Mouse (Mus musculus) MEL (cell line): ENCODE data around the gene Sfn. TPM values are rescaled to one million over a fixed set of nuclear protein-coding genes. Genes with fewer than 3 reads are reported as not detected.

Experiments
- DNase-seq: peaks from one replicate; pipeline ENCODE4 v3.0.0; 2011; ENCODE audit warnings: low read depth, low spot score
- H3K27ac ChIP-seq: 2 replicates; pipeline ENCODE4 v1.5.1; 2012; ENCODE audit warnings: low read depth, mild to moderate bottlenecking, control low read depth, low read length, moderate library complexity; ENCODE audit not compliant: control insufficient read depth
- H3K27me3 ChIP-seq, 2 experiments: fragments of 150-350 bp in 1 of 2; sonication (generic) in 1 of 2; 2 replicates each; pipeline ENCODE4 v1.6.1; 2012; ENCODE audit warnings: low read length in 2 of 2, mild to moderate bottlenecking in 2 of 2, improper control_type of control experiment in 1 of 2, moderate library complexity in 1 of 2; ENCODE audit not compliant: insufficient read depth in 2 of 2, control insufficient read depth in 1 of 2
- H3K36me3 ChIP-seq, 2 experiments: 2 replicates each; pipeline ENCODE4 v1.6.1; 2012 to 2014; ENCODE audit warnings: low read length in 2 of 2, improper control_type of control experiment in 1 of 2, inconsistent platforms in 1 of 2, mild to moderate bottlenecking in 1 of 2; ENCODE audit not compliant: insufficient read depth in 2 of 2, control insufficient read depth in 1 of 2
- H3K4me1 ChIP-seq, 2 experiments: fragments of 150-350 bp in 1 of 2; sonication (generic) in 1 of 2; 2 replicates each; pipeline ENCODE4 v1.6.1; 2012; ENCODE audit warnings: low read length in 2 of 2, improper control_type of control experiment in 1 of 2, mild to moderate bottlenecking in 1 of 2; ENCODE audit not compliant: insufficient read depth in 2 of 2, control insufficient read depth in 1 of 2
- H3K4me3 ChIP-seq, 2 experiments: fragments of 150-350 bp in 1 of 2; sonication (generic) in 1 of 2; 2 replicates each; pipeline ENCODE4 v1.5.1; 2012; ENCODE audit warnings: low read depth in 2 of 2, low read length in 2 of 2, mild to moderate bottlenecking in 2 of 2, moderate library complexity in 2 of 2, control low read depth in 1 of 2, improper control_type of control experiment in 1 of 2; ENCODE audit not compliant: control insufficient read depth in 1 of 2, insufficient read depth in 1 of 2
- H3K79me2 ChIP-seq: 2 replicates; pipeline ENCODE4 v1.6.1; 2012; ENCODE audit warnings: mild to moderate bottlenecking, low read length, moderate library complexity; ENCODE audit not compliant: control insufficient read depth, poor library complexity, insufficient read depth
- H3K9ac ChIP-seq: 2 replicates; pipeline ENCODE4 v1.6.1; 2012; ENCODE audit warnings: low read depth, mild to moderate bottlenecking, control low read depth, low read length, moderate library complexity; ENCODE audit not compliant: control insufficient read depth, poor library complexity, severe bottlenecking
- H3K9me3 ChIP-seq: fragments of 150-350 bp; sonication (generic); replicated peaks from 2 replicates; pipeline ENCODE4 v1.6.1; 2012; ENCODE audit warnings: mild to moderate bottlenecking, low read length, improper control_type of control experiment, moderate library complexity; ENCODE audit not compliant: insufficient read depth
- BHLHE40 ChIP-seq: IDR thresholded peaks from 2 replicates; pipeline ENCODE4 v1.6.1; 2012; ENCODE audit warnings: low read depth, mild to moderate bottlenecking, inconsistent platforms, low read length, improper control_type of control experiment, borderline replicate concordance
- CHD1 ChIP-seq: IDR thresholded peaks from 2 replicates; pipeline ENCODE4 v1.6.1; 2012; ENCODE audit warnings: low read depth, mild to moderate bottlenecking, inconsistent platforms, low read length, improper control_type of control experiment
- CHD2 ChIP-seq: IDR thresholded peaks from 2 replicates; pipeline ENCODE4 v1.6.1; 2011; ENCODE audit warnings: low read length, improper control_type of control experiment
- CTCF ChIP-seq, 3 experiments: IDR thresholded peaks in 2 of 3; conservative IDR thresholded peaks in 1 of 3; 2 replicates each; pipeline ENCODE4 v1.5.1; 2011 to 2012; ENCODE audit warnings: low read length in 3 of 3, low read depth in 2 of 3, mild to moderate bottlenecking in 2 of 3, improper control_type of control experiment in 1 of 3, inconsistent platforms in 1 of 3, mixed read lengths in 1 of 3, moderate library complexity in 1 of 3; ENCODE audit not compliant: control insufficient read depth in 1 of 3, insufficient read depth in 1 of 3, poor library complexity in 1 of 3, severe bottlenecking in 1 of 3
- E2F4 ChIP-seq: IDR thresholded peaks from 2 replicates; pipeline ENCODE4 v1.6.1; 2011; ENCODE audit warnings: low read depth, low read length, improper control_type of control experiment, borderline replicate concordance
- ELF1 ChIP-seq: IDR thresholded peaks from 2 replicates; pipeline ENCODE4 v1.6.1; 2014; ENCODE audit warnings: low read depth, mild to moderate bottlenecking, inconsistent platforms, low read length, improper control_type of control experiment, moderate library complexity
- EP300 ChIP-seq, 2 experiments: IDR thresholded peaks; 2 replicates each; pipeline ENCODE4 v1.6.1; 2011; ENCODE audit warnings: improper control_type of control experiment in 2 of 2, low read length in 2 of 2, low read depth in 1 of 2, mild to moderate bottlenecking in 1 of 2
- ETS1 ChIP-seq: IDR thresholded peaks from 2 replicates; pipeline ENCODE4 v1.6.1; 2012; ENCODE audit warnings: low read depth, mild to moderate bottlenecking, inconsistent platforms, low read length, improper control_type of control experiment, moderate library complexity
- GABPA ChIP-seq: IDR thresholded peaks from 2 replicates; pipeline ENCODE4 v1.6.1; 2012; ENCODE audit warnings: low read depth, mild to moderate bottlenecking, inconsistent platforms, low read length, improper control_type of control experiment, moderate library complexity
- JUND ChIP-seq: IDR thresholded peaks from 2 replicates; pipeline ENCODE4 v1.6.1; 2011; ENCODE audit warnings: low read depth, mild to moderate bottlenecking, improper control_type of control experiment, low read length
- KAT2A ChIP-seq: conservative IDR thresholded peaks from 2 replicates; pipeline ENCODE4 v1.6.1; 2012; ENCODE audit warnings: low read depth, low read length, improper control_type of control experiment, inconsistent platforms
- MAZ ChIP-seq: IDR thresholded peaks from 2 replicates; pipeline ENCODE4 v1.6.1; 2012; ENCODE audit warnings: low read depth, mild to moderate bottlenecking, inconsistent platforms, low read length, improper control_type of control experiment
- MEF2A ChIP-seq: IDR thresholded peaks from 2 replicates; pipeline ENCODE4 v1.6.1; 2014; ENCODE audit warnings: low read depth, mild to moderate bottlenecking, inconsistent platforms, low read length, improper control_type of control experiment; ENCODE audit not compliant: poor library complexity, insufficient replicate concordance, severe bottlenecking; ENCODE audit errors: extremely low read depth
- MXI1 ChIP-seq: IDR thresholded peaks from 2 replicates; pipeline ENCODE4 v1.6.1; 2011; ENCODE audit warnings: mild to moderate bottlenecking, low read depth, low read length, improper control_type of control experiment
- MYC ChIP-seq: IDR thresholded peaks from 2 replicates; pipeline ENCODE4 v1.6.1; 2011; ENCODE audit warnings: low read depth, mild to moderate bottlenecking, low read length, improper control_type of control experiment, moderate library complexity
- POLR2A ChIP-seq, 2 experiments: IDR thresholded peaks; 2 replicates each; pipeline ENCODE4 v1.6.1; 2011 to 2012; ENCODE audit warnings: low read length in 2 of 2, mild to moderate bottlenecking in 2 of 2, control low read depth in 1 of 2, improper control_type of control experiment in 1 of 2, low read depth in 1 of 2, moderate library complexity in 1 of 2; ENCODE audit not compliant: control insufficient read depth in 1 of 2, insufficient read depth in 1 of 2, poor library complexity in 1 of 2
- POLR2AphosphoS2 ChIP-seq: IDR thresholded peaks from 2 replicates; pipeline ENCODE4 v1.6.1; 2011; ENCODE audit warnings: low read length, improper control_type of control experiment
- TBP ChIP-seq: IDR thresholded peaks from 2 replicates; pipeline ENCODE4 v1.8.0; 2011; ENCODE audit warnings: low read depth, low read length, improper control_type of control experiment
- UBTF ChIP-seq: IDR thresholded peaks from 2 replicates; pipeline ENCODE4 v1.6.1; 2012; ENCODE audit warnings: low read depth, mild to moderate bottlenecking, inconsistent platforms, low read length, improper control_type of control experiment, moderate library complexity, borderline replicate concordance; ENCODE audit not compliant: insufficient read depth
- USF2 ChIP-seq, 2 experiments: IDR thresholded peaks; 2 replicates each; pipeline ENCODE4 v1.6.1; 2011 to 2012; ENCODE audit warnings: improper control_type of control experiment in 2 of 2, low read length in 2 of 2, borderline replicate concordance in 1 of 2, inconsistent platforms in 1 of 2, low read depth in 1 of 2, mild to moderate bottlenecking in 1 of 2; ENCODE audit not compliant: insufficient read depth in 1 of 2
- ZKSCAN1 ChIP-seq: IDR thresholded peaks from 2 replicates; pipeline ENCODE4 v1.6.1; 2012; ENCODE audit warnings: low read depth, mild to moderate bottlenecking, inconsistent platforms, low read length, improper control_type of control experiment, moderate library complexity
- polyA plus RNA-seq, 2 experiments: library from polyadenylated mRNA; stranded (reverse) in 1 of 2; unstranded in 1 of 2; fragments of >175 nt in 1 of 2; fragments of >200 nt in 1 of 2; gene quantifications; 2 replicates each; pipeline versions ENCODE4 v1.2.1 to v1.2.4; 2012; ENCODE audit warnings: low replicate concordance in 2 of 2, low read depth in 1 of 2; ENCODE audit not compliant: insufficient read length in 2 of 2, insufficient read depth in 1 of 2, missing spikeins in 1 of 2
- total RNA-seq: library from RNA; depleted of rRNA; stranded (reverse); fragments of 300-350 nt; gene quantifications from 2 replicates; pipeline ENCODE4 v1.2.3, GENCODE M21; 2012

The Sfn gene
- total and polyA plus RNA-seq, 3 experiments: 0.12 to 0.19 TPM; not detected in 1

- DNase-seq: peak; percentile 54
- TF ChIP-seq ZKSCAN1 (no peak), USF2 (IDR thresholded peaks at IDR 0.05; ENCODE audit: borderline replicate concordance in 1 of 2, insufficient read depth in 1 of 2, low read depth in 1 of 2, low read length in 2 of 2) (no peak), UBTF (0 out of 2 replicates have a peak, but pooled peaks have one; percentile 76), ELF1 (0 out of 2 replicates have a peak, but pooled peaks have one; percentile 15)
- TF ChIP-seq, all 39 proteins: peak for 2
- peak overlapping the region; percentile 78 to 98 for H3K4me3 ChIP-seq
- H3K36me3 ChIP-seq: peaks cover 0 to 6% of the 10 kb centered on the region in 2 experiments; a peak in 2 of 4 replicates
- no peaks in the 10 kb centered on the region for H3K27me3 ChIP-seq
- H3K9ac ChIP-seq: peak overlapping the region; percentile 89
- H3K4me1 ChIP-seq: peaks cover 3 to 15% of the 10 kb centered on the region in 2 experiments; a peak in 3 of 4 replicates
- peaks cover 8% of the 10 kb centered on the region for H3K79me2 ChIP-seq
- peak overlapping the region; percentile 23 for H3K27ac ChIP-seq
- H3K9me3 ChIP-seq: no peaks in the 10 kb centered on the region
Measured at GRCm38 (mm10) chr4:133632483-133633327, 30.7 kb upstream of the Sfn start.

GRCm38 (mm10) chr4:133631769-133632411 lies 29.9 kb upstream of the Sfn start:
- DNase-seq: peak; percentile 49
- peak overlapping the region; percentile 89 for H3K9ac ChIP-seq
- peaks cover 8% of the 10 kb centered on the region for H3K79me2 ChIP-seq
- peaks cover 0 to 6% of the 10 kb centered on the region in 2 experiments; a peak in 2 of 4 replicates for H3K36me3 ChIP-seq
- TF ChIP-seq GABPA (no peak), JUND (no peak), TBP (no peak), UBTF (no peak), POLR2A (IDR thresholded peaks at IDR 0.05; ENCODE audit: control insufficient read depth in 1 of 2, insufficient read depth in 1 of 2, low read depth in 1 of 2, low read length in 2 of 2, poor library complexity in 1 of 2) (no peak), BHLHE40 (no peak), MAZ (no peak), MYC (no peak), ETS1 (no peak), KAT2A (no peak), POLR2AphosphoS2 (no peak), CHD2 (no peak), CHD1 (no peak), EP300 (IDR thresholded peaks at IDR 0.05; ENCODE audit: low read depth in 1 of 2, low read length in 2 of 2) (no peak), E2F4 (no peak), MXI1 (no peak; the same call in 1 of the 2 replicates), CTCF (IDR thresholded peaks at IDR 0.05 in 2 of 3, conservative IDR thresholded peaks at IDR 0.05 in 1 of 3; ENCODE audit: control insufficient read depth in 1 of 3, insufficient read depth in 1 of 3, low read depth in 2 of 3, low read length in 3 of 3, poor library complexity in 1 of 3, severe bottlenecking in 1 of 3) (no peak), MEF2A (no peak)
- peak overlapping the region; percentile 78 to 98; a peak in 3 of 4 replicates for H3K4me3 ChIP-seq
- no peaks in the 10 kb centered on the region for H3K9me3 ChIP-seq
- peaks cover 3 to 15% of the 10 kb centered on the region in 2 experiments; a peak in 3 of 4 replicates for H3K4me1 ChIP-seq
- no peak overlapping the region for H3K27ac ChIP-seq
- H3K27me3 ChIP-seq: no peaks in the 10 kb centered on the region
